Mouse (Mus musculus) C2C12 (cell line): Measurements from ENCODE around the gene Tctn3.

Experiments used
- CEBPB ChIP-seq: IDR thresholded peaks from one replicate; pipeline ENCODE4 v1.6.1; 2011; ENCODE audit warnings: low read depth, mild to moderate bottlenecking, control low read depth, moderate library complexity
- CTCF ChIP-seq: IDR thresholded peaks from one replicate; pipeline ENCODE4 v1.5.1; 2011; ENCODE audit not compliant: control insufficient read depth, insufficient read depth, insufficient read length
- MYOD1 ChIP-seq: IDR thresholded peaks from one replicate; pipeline ENCODE4 v1.6.1; 2011; ENCODE audit warnings: low read depth; ENCODE audit not compliant: control insufficient read depth, insufficient read length
- USF1 ChIP-seq: IDR thresholded peaks from one replicate; pipeline ENCODE4 v1.6.1; 2011; ENCODE audit warnings: low read depth, mild to moderate bottlenecking, control low read depth, moderate library complexity

GRCm38 (mm10) chr19:40588293-40588654, 23.8 kb downstream of the Tctn3 start, which contains the start of gene Aldh18a1:
- no peak for TF ChIP-seq CTCF
- TF ChIP-seq CEBPB: peak; percentile 46
- peak; percentile 17 for TF ChIP-seq USF1
- no peak for TF ChIP-seq MYOD1
